Mouse (Mus musculus) kidney, embryonic 16.5 days (tissue): ENCODE measurements around the gene Llph. TPM values are rescaled to one million over a fixed set of nuclear protein-coding genes. Genes with fewer than 3 reads are reported as not detected.

Experiments used
- ATAC-seq: fragments of 200-750 bp; cut with Nextera tagmentation; 2 replicates; pipeline ENCODE4 v1.8.0; 2017; ENCODE audit warnings: moderate TSS enrichment; ENCODE audit not compliant: low FRiP score, low TSS enrichment
- H3K27ac ChIP-seq: fragments of 300-500 bp; sonication (generic); 2 replicates; pipeline ENCODE4 v1.5.1; 2014; ENCODE audit warnings: low read length
- H3K27me3 ChIP-seq: fragments of 300-500 bp; sonication (generic); 2 replicates; pipeline ENCODE4 v1.6.1; 2014; ENCODE audit warnings: low read length, control low read depth, mixed read lengths; ENCODE audit not compliant: insufficient read depth
- H3K36me3 ChIP-seq: fragments of 300-500 bp; sonication (generic); 2 replicates; pipeline ENCODE4 v1.6.1; 2014; ENCODE audit warnings: low read length, control low read depth, mixed read lengths; ENCODE audit not compliant: insufficient read depth
- H3K4me1 ChIP-seq: fragments of 300-500 bp; sonication (generic); 2 replicates; pipeline ENCODE4 v1.6.1; 2014; ENCODE audit warnings: low read length, control low read depth, mixed read lengths; ENCODE audit not compliant: insufficient read depth
- H3K4me2 ChIP-seq: fragments of 300-500 bp; sonication (generic); replicated peaks from 2 replicates; pipeline ENCODE4 v1.6.1; 2014; ENCODE audit warnings: low read depth, low read length
- H3K4me3 ChIP-seq: fragments of 300-500 bp; sonication (generic); 2 replicates; pipeline ENCODE4 v1.5.1; 2014; ENCODE audit warnings: mild to moderate bottlenecking, low read length
- H3K9ac ChIP-seq: fragments of 300-500 bp; sonication (generic); replicated peaks from 2 replicates; pipeline ENCODE4 v1.6.1; 2014; ENCODE audit warnings: low read length
- H3K9me3 ChIP-seq: fragments of 300-500 bp; sonication (generic); 2 replicates; pipeline ENCODE4 v1.6.1; 2016; ENCODE audit warnings: low read length, control low read depth
- WGBS: fragments of 180-500 bp; shearing (Covaris S2); extraction: QIAGEN DNeasy Blood & Tissue Kit; methylation state at CpG from one replicate; pipeline ENCODE4 v1.1.7; 2014; 5-methylcytosine and 5-hydroxymethylcytosine counted together
- polyA plus RNA-seq: library from polyadenylated mRNA; unstranded; fragments of >200 nt; fragmentation: Nextera tagmentation; extraction: Ambion mirVana; gene quantifications from 2 replicates; pipeline ENCODE4 v1.2.1, GENCODE M21; 2015

Gene Llph
- polyA plus RNA-seq, 1 experiment from 2014 or later: 45.1 TPM

GRCm38 (mm10) chr10:120269946-120270345, 43.1 kb downstream of the Llph start:
- no peak overlapping the region for H3K4me2 ChIP-seq
- peaks cover 26% of the 10 kb centered on the region for H3K4me1 ChIP-seq
- no peak overlapping the region for H3K9ac ChIP-seq
- no peaks in the 10 kb centered on the region for H3K27me3 ChIP-seq
- no peak for ATAC-seq
- no peak overlapping the region for H3K27ac ChIP-seq
- H3K9me3 ChIP-seq: peaks cover 4% of the 10 kb centered on the region; the same call in 1 of the 2 replicates
- no peaks in the 10 kb centered on the region for H3K36me3 ChIP-seq
- H3K4me3 ChIP-seq: no peak overlapping the region
- WGBS: 96% methylated on average over 13 of the region's 13 CpGs

- H3K27me3 ChIP-seq: no peaks in the 10 kb centered on the region
- H3K4me1 ChIP-seq: peaks cover 26% of the 10 kb centered on the region
- no peak overlapping the region for H3K4me3 ChIP-seq
- H3K36me3 ChIP-seq: no peaks in the 10 kb centered on the region
- peaks cover 4% of the 10 kb centered on the region; the same call in 1 of the 2 replicates for H3K9me3 ChIP-seq
- H3K9ac ChIP-seq: no peak overlapping the region
- ATAC-seq: no peak
- H3K4me2 ChIP-seq: no peak overlapping the region
- no peak overlapping the region for H3K27ac ChIP-seq
- 73% methylated on average over 4 of the region's 4 CpGs for WGBS
These were observed 43.9 kb downstream of the Llph start for GRCm38 (mm10) chr10:120270777-120271176.

GRCm38 (mm10) chr10:120271318-120271717, 44.4 kb downstream of the Llph start:
- Histone ChIP-seq H3K27ac (no peak overlapping the region), H3K4me1 (peaks cover 26% of the 10 kb centered on the region), H3K36me3 (no peaks in the 10 kb centered on the region), H3K9ac (no peak overlapping the region; the same call in 1 of the 2 replicates), H3K4me3 (no peak overlapping the region), H3K27me3 (no peaks in the 10 kb centered on the region), H3K4me2 (peak overlapping the region; percentile 50), H3K9me3 (peaks cover 4% of the 10 kb centered on the region; the same call in 1 of the 2 replicates)
- 42% methylated on average over 6 of the region's 6 CpGs for WGBS
- ATAC-seq: 0 out of 2 replicates have a peak, but pooled peaks have one; percentile 33

GRCm38 (mm10) chr10:120271879-120272269, 45.0 kb downstream of the Llph start:
- WGBS: 7% methylated on average over 10 of the region's 11 CpGs
- Histone ChIP-seq H3K36me3 (no peaks in the 10 kb centered on the region), H3K4me3 (peak overlapping the region; percentile 28), H3K9ac (peak overlapping the region; percentile 49), H3K9me3 (no peaks in the 10 kb centered on the region; the same call in 1 of the 2 replicates), H3K27me3 (no peaks in the 10 kb centered on the region), H3K27ac (peak overlapping the region; percentile 34; the same call in 1 of the 2 replicates), H3K4me2 (peak overlapping the region; percentile 50), H3K4me1 (peaks cover 28% of the 10 kb centered on the region)
- no peak for ATAC-seq

GRCm38 (mm10) chr10:120272270-120272883, 45.5 kb downstream of the Llph start:
- Histone ChIP-seq H3K36me3 (no peaks in the 10 kb centered on the region), H3K4me2 (peak overlapping the region; percentile 50), H3K27ac (peak overlapping the region; percentile 34; the same call in 1 of the 2 replicates), H3K4me1 (peaks cover 30% of the 10 kb centered on the region), H3K9ac (peak overlapping the region; percentile 49), H3K9me3 (no peaks in the 10 kb centered on the region), H3K27me3 (no peaks in the 10 kb centered on the region), H3K4me3 (peak overlapping the region; percentile 28)
- peak; percentile 68 for ATAC-seq
- 5% methylated on average over 19 of the region's 19 CpGs for WGBS

- Histone ChIP-seq H3K27ac (no peak overlapping the region), H3K27me3 (no peaks in the 10 kb centered on the region), H3K36me3 (no peaks in the 10 kb centered on the region), H3K4me1 (peaks cover 23% of the 10 kb centered on the region), H3K4me2 (no peak overlapping the region), H3K9me3 (no peaks in the 10 kb centered on the region), H3K9ac (no peak overlapping the region), H3K4me3 (no peak overlapping the region)
- WGBS: 64% methylated on average over 7 of the region's 7 CpGs
- ATAC-seq: no peak
These were observed 46.5 kb downstream of the Llph start for GRCm38 (mm10) chr10:120273335-120273734.

- no peak overlapping the region for H3K9ac ChIP-seq
- H3K4me3 ChIP-seq: no peak overlapping the region
- H3K9me3 ChIP-seq: no peaks in the 10 kb centered on the region
- WGBS: 67% methylated on average over 12 of the region's 12 CpGs
- H3K4me1 ChIP-seq: peaks cover 9% of the 10 kb centered on the region; the same call in 1 of the 2 replicates
- H3K36me3 ChIP-seq: no peaks in the 10 kb centered on the region
- H3K27ac ChIP-seq: no peak overlapping the region
- no peaks in the 10 kb centered on the region for H3K27me3 ChIP-seq
- ATAC-seq: 0 out of 2 replicates have a peak, but pooled peaks have one; percentile 23
- no peak overlapping the region for H3K4me2 ChIP-seq
These were observed 52.7 kb downstream of the Llph start for GRCm38 (mm10) chr10:120279482-120280128.

- H3K4me2 ChIP-seq: no peak overlapping the region
- no peak for ATAC-seq
- no peak overlapping the region for H3K9ac ChIP-seq
- H3K27ac ChIP-seq: no peak overlapping the region
- no peaks in the 10 kb centered on the region for H3K36me3 ChIP-seq
- WGBS: 59% methylated on average over 4 of the region's 4 CpGs
- H3K4me3 ChIP-seq: no peak overlapping the region
- H3K4me1 ChIP-seq: peaks cover 9% of the 10 kb centered on the region; the same call in 1 of the 2 replicates
- H3K27me3 ChIP-seq: no peaks in the 10 kb centered on the region
- H3K9me3 ChIP-seq: no peaks in the 10 kb centered on the region
These were observed 53.5 kb downstream of the Llph start for GRCm38 (mm10) chr10:120280375-120280774.

GRCm38 (mm10) chr10:120281700-120282099, 54.8 kb downstream of the Llph start:
- 83% methylated on average over 5 of the region's 5 CpGs for WGBS
- Histone ChIP-seq H3K4me1 (peaks cover 9% of the 10 kb centered on the region; the same call in 1 of the 2 replicates), H3K9ac (no peak overlapping the region), H3K9me3 (no peaks in the 10 kb centered on the region), H3K27ac (no peak overlapping the region), H3K4me2 (no peak overlapping the region), H3K36me3 (no peaks in the 10 kb centered on the region), H3K4me3 (no peak overlapping the region), H3K27me3 (no peaks in the 10 kb centered on the region)
- ATAC-seq: no peak
